Mouse (Mus musculus) adrenal gland, postnatal 4 days (tissue): ENCODE results near the gene Cenpm. TPM values are rescaled to one million over a fixed set of nuclear protein-coding genes. Genes with fewer than 3 reads are reported as not detected.

Source experiments
- DNase-seq, 2 experiments: peaks; one replicate each; pipeline ENCODE4 v3.0.0; 2021 to 2022; ENCODE audit warnings: low spot score in 2 of 2, mixed read lengths in 2 of 2
- microRNA-seq: library from miRNA; unstranded; fragments of <30 nt; microRNA quantifications from one replicate; pipeline ENCODE4 v1.2.0, GENCODE M21; 2021
- total RNA-seq, 2 experiments: library from RNA; stranded (reverse); gene quantifications; 2 replicates each; pipeline ENCODE4 v1.2.3; 2021

Cenpm gene
- total RNA-seq, 2 experiments from 2014 or later, result 12.8 to 16.8 TPM

DNA sequence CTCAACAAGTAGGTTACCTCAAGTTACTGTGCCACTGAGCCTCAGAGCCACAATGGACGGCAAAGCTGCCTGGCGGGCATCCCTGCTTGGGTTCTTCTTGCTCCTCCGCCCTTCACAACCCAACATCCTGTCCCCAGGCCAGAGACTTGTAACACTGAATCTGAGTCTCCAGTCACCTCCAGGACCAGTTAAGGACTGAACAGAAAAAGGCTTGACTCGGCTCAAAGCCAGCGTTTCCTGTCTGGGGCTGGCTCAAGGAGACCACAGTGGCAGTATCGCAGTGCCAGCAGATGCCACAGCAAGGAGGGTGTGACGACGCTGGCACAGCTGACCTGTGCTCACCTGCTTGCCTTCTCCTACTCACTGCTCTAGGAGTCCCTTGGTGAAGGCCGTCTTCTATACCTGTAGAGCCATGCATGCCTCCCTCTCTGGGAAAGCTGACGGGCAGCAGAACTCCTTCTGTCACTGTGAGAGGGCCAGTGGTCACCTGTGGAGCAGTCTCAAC is 47.2 kb downstream of the Cenpm start:
- DNase-seq, result no peak

DNA sequence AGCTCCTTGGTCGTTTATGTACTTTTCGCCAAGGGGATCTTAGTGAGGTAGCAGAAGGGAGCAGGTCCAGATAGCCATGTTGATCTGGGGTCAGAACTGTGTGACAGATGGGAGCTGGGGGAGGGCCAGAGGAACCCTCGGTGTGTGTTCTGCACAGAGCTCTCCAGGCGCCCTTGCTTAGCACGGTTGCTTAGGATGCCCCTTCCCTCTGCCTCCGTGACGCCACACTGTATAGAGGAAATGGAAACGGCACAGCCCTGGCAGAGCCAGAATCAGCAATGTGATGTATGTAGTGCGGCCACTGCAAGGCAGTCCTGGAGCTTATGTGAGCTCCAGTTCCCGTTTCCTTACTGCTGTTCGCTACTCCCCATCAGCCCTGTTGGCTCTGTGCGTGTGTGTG is 48.2 kb downstream of the Cenpm start:
- DNase-seq, result no peak

DNA sequence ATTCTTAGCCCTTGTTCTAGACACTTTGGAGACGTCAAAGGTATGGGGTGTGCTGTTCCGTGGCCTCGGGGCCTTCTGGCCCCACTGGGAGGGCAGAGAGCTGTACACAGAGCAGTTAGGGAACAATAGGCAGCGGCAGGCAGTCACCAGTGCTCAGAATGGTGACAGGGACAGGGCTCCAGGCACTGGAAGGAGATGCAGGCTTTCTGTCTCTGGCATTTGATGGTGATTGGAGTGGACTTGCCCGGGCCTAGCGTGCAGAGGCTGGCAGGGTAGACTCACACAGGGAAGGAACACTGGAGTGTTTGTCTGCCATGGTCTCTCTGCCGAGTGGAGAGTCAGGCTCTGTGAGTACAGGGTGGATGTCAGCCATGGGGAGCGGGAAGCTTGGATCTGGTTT is 51.9 kb downstream of the Cenpm start:
- no peak for DNase-seq

DNA sequence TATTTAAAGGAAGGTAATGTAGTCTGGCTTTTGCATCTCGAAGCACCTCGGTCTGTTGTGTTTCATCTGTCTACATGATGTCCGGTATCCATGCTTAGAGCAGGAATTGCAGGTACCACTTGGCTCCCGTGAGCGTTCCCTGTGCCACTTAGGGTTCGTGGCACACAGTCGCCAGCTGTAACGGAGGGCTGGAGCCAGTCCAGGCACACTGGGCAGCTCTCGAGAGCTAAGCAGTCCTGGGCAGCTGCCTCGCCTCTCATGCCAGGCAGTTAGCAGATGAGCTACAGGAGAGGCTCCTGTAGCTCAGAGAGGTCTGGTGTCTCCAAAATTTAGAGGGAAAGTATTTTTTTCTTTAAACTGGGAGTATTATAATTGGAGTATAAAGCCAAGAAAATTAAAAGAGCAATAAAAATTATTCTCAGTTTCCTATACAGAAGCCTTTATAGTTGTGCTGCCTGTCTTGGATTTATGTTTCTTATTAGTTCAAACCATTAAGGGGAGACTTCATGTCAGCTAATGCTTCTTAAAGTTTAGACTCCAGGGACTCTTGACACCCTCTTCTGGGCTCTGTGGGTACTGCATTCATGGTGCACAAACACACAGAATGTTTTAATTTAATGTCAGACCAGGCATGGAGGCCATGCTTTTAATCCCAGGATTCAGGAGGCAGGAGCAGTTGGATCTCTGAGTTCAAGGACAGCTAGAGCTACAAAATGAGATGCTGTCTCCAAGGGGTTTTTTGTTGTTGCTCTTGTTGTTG is 55.9 kb downstream of the Cenpm start:
- no peak for DNase-seq

DNA sequence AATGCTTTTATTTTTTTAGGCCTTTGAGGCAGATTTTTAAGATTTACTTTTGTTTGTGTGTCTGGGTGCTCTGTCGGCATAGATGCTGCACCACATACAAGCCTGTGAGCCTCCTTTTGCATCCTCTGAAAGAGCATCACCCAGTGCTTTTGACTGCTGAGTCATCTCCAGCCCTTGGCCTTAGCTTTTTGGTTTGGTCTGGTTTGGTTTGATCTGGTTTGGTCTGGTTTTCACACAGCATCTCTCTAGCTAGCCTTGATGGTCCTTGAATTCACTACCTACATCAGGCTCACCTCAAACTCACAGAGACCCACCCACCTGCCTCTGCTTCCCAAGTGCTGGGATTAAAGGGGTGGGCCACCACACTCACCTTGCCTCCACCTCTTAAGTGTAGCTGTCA is 56.6 kb downstream of the Cenpm start:
- DNase-seq, result no peak

DNA sequence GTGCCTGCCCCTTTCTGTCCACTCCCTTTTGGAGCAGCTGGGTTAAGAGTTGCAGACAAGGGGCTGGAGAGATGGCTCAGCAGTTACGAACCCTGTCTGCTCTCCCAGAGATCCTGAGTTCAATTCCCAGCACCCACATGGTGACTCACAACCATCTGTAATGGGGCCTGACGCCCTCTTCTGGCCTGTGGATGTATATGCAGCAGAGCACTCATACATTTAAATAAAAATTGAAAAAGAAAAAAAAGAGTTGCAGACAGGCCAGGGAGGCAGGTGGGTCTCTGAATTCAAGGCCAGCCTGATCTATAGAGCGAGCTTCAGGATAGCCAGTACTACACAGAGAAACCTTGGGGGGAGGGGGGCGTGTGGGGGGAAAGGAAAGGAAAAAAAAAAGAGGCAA is 57.1 kb downstream of the Cenpm start:
- no peak for DNase-seq

DNA sequence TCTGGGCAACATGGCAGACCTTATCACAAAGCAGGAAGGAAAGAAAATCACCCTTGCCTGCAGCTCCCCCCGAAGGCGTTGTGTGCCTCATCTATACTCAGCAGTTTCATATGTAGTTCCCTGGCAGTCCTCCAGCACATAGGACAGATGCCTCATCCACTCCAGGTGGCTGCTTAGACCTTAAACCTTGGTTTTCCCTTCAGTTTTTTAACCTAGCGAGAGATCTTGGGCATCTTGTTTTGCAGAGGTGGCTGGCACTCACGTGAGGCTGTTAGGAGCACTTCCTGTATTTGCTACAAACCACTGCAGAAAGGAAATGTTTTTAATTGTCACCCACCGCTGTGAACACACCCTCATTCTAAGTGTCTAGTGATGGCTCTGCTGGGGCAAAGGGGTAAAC is 57.6 kb downstream of the Cenpm start:
- no peak for DNase-seq

DNA sequence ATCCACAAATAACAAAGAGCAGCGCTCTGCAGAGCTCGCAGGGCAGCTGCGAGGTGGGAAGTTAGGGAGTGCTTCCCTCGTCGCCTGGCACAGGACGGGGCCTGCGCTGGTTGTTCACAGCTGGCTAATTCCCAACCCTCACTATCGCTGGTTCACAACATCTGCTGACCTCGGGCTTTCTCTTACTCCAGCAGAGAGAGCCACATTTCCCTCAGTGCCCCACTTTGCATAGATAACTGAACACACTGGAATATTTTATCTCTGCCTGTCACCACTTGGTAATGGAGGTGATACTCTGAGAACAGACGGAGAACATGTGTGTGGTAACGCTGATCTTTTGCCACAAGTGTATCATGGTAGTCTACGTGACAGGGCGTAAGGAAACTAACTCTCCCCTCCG is 58.4 kb downstream of the Cenpm start:
- no peak for DNase-seq

DNA sequence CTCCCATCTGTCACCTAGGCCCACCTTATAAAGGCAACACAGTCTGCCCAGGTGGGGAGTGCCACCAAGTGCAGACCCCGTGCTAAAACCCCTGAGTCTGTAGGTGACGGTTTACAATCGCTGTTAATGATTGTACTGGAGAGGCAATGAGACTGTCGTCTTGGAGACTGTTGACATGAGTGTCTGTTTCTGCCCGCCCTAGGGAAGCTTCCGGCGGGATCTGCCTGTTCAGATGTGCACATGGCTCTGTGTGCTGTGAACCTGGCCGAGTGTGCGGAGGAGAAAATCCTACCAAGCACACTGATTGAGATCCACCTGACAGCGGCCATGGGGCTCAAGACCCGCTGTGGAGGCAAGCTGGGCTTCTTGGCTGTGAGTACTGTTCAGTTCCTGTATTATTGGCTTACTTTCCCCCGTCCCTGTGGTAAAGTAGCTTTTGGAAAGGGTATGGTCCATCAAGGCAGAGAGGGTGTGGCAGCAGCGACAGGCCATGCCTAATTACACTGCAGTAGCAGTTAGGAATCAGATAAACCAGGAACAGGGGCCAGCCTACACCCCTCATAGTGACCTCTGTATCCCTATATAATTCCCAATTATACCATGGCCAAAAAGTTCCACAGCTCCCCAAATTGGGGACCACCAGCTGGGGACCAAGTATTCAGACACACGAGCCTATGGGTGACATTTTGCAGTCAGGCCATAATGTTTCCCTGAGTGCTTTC is 59.3 kb downstream of the Cenpm start:
- no peak for DNase-seq

DNA sequence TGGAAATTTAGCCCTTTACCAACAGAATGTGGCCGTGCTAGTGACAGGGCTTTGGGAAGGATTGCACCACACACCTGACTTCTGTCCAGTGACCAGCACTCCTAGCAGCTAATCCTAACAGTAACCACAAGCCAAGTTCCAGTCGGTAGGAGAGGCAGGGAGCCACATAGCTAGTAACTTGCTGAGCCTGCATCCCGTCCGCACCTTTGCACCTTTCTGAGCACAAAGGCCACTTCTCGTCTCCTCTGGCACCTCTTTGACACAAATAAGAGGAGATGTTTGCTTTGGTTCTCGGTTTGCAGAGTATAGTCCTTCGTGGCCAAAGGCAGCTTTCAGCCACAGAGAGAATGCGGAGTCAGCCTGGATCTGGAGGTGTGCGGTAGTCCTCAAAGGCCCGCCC is 59.9 kb downstream of the Cenpm start:
- DNase-seq, result no peak

DNA sequence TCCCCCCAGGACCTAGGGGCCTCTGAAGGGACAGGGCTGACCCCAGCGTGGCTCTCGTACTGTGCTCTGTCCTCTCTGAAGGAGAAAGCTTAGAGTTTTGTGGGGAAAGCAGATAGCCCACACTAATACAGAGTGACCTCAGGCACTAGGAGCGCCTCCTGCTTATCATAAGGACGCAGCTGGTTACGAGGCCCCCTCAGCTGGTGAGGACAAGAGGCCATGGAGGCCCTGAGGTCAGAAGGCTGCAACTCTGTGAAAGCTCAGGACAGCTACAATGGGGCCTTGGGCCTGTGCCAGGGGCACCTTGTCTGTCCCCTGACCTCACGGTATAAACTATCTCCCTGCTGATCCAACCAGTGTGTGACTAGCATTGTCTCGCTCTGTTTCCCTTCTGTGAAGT is 60.4 kb downstream of the Cenpm start:
- DNase-seq, result no peak

Small RNA genes within 50 kb of the gene (microRNA-seq; reads per million reads assigned to microRNA genes)
- gene Mir33, result 42.9 reads per million, percentile 37 among the genes with 10 or more reads in this experiment

Other genes starting within 250 kb of the Cenpm start
- 10 to 100 TPM; 83.6 to 95.1 TPM for gene Desi1, start 210.9 kb downstream of the Cenpm start, total RNA-seq
- gene Snu13, start 197.2 kb downstream of the Cenpm start, total RNA-seq, result 100 to 1,000 TPM in 1 of 2 experiments, 10 to 100 TPM in 1; 92.5 to 102 TPM
- not detected for gene 4930407I10Rik, start 185.6 kb downstream of the Cenpm start, total RNA-seq
- gene Mei1, start 174.8 kb downstream of the Cenpm start, total RNA-seq, result 1 to 10 TPM; 3.5 to 3.8 TPM
- 10 to 100 TPM; 11.1 to 11.3 TPM for gene Ccdc134, start 116.8 kb downstream of the Cenpm start, total RNA-seq
- gene Srebf2, start 97.6 kb downstream of the Cenpm start, total RNA-seq, result 10 to 100 TPM; 54.6 to 71.7 TPM
- under 1 TPM; 0.70 to 0.79 TPM for gene Shisa8, start 31.9 kb downstream of the Cenpm start, total RNA-seq
- gene Tnfrsf13c, start 20.4 kb downstream of the Cenpm start, total RNA-seq, result 1 to 10 TPM in 1 of 2 experiments, under 1 TPM in 1; 0.65 to 1.5 TPM
- under 1 TPM; 0.40 to 0.56 TPM for gene 1500009C09Rik, start 7.6 kb upstream of the Cenpm start, total RNA-seq
- 10 to 100 TPM; 13.3 to 17.7 TPM for gene Sept3, start 30.1 kb upstream of the Cenpm start, total RNA-seq
- gene Wbp2nl, start 54.2 kb upstream of the Cenpm start, total RNA-seq, result under 1 TPM; 0.34 to 0.37 TPM
- 10 to 100 TPM; 82.6 to 96.8 TPM for gene Naga, start 94.2 kb upstream of the Cenpm start, total RNA-seq
- gene Pheta2, start 94.2 kb upstream of the Cenpm start, total RNA-seq, result 1 to 10 TPM; 4.7 to 5.1 TPM
- gene Smdt1, start 94.2 kb upstream of the Cenpm start, total RNA-seq, result 100 to 1,000 TPM; 125 to 127 TPM
- 100 to 1,000 TPM; 406 to 421 TPM for gene Ndufa6, start 109.6 kb upstream of the Cenpm start, total RNA-seq
- 10 to 100 TPM; 52.1 to 52.6 TPM for gene Cyp2d22, start 135.5 kb upstream of the Cenpm start, total RNA-seq
- under 1 TPM in 1 of 2 experiments, not detected in 1; 0.20 TPM for gene Cyp2d11, start 149.3 kb upstream of the Cenpm start, total RNA-seq
- 10 to 100 TPM in 1 of 2 experiments, 1 to 10 TPM in 1; 1.1 to 24.9 TPM for gene Cyp2d10, start 162.4 kb upstream of the Cenpm start, total RNA-seq
- 1 to 10 TPM in 1 of 2 experiments, under 1 TPM in 1; 0.62 to 8.5 TPM for gene Cyp2d9, start 188.7 kb upstream of the Cenpm start, total RNA-seq